Mouse (Mus musculus): ENCODE data around the gene Zc3h4.

DNA sequence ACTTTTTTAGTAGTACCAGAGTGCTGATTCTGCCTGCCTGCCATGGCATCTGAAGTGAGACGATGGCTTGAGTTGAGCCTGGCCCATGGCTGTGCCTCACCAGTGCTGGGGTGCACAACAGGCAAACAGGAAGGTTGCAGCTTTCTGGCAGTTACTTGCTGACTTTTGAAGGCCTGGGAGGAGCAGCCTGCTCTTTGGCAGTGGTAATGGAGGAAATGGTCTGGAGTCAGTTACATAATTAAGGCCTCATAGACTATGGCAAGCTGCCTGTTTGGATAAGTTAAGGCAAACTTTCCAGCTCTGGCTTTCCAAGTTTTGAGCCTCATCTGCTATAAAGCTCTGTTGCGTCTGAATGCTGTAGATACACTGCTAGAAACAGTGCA, 4.4 kb downstream of the Zc3h4 start:
- TF ChIP-seq CTCF (IDR thresholded peaks at IDR 0.05 in 2 of 3, conservative IDR thresholded peaks at IDR 0.05 in 1 of 3; ENCODE audit: control insufficient read depth in 1 of 3, insufficient read depth in 1 of 3, low read depth in 2 of 3, low read length in 3 of 3, poor library complexity in 1 of 3, severe bottlenecking in 1 of 3) (no peak), UBTF (IDR thresholded peaks at IDR 0.05; ENCODE audit: borderline replicate concordance, insufficient read depth, low read depth, low read length) (no peak), USF2 (IDR thresholded peaks at IDR 0.05; ENCODE audit: borderline replicate concordance in 1 of 2, insufficient read depth in 1 of 2, low read depth in 1 of 2, low read length in 2 of 2) (no peak), GABPA (IDR thresholded peaks at IDR 0.05; ENCODE audit: low read depth, low read length) (no peak), HCFC1 (IDR thresholded peaks at IDR 0.05; ENCODE audit: low read depth, low read length) (no peak), NRF1 (IDR thresholded peaks at IDR 0.05; ENCODE audit: insufficient read depth, low read depth, low read length, poor library complexity, severe bottlenecking) (no peak), EP300 (IDR thresholded peaks at IDR 0.05; ENCODE audit: low read depth in 1 of 2, low read length in 2 of 2) (no peak), ZC3H11A (IDR thresholded peaks at IDR 0.05; ENCODE audit: low read depth, low read length) (no peak), ZNF384 (IDR thresholded peaks at IDR 0.05; ENCODE audit: low read depth, low read length) (no peak), SIN3A (IDR thresholded peaks at IDR 0.05; ENCODE audit: low read length) (no peak), CHD1 (IDR thresholded peaks at IDR 0.05; ENCODE audit: low read depth, low read length) (no peak), TBP (IDR thresholded peaks at IDR 0.05; ENCODE audit: low read depth, low read length) (no peak; the same call in 1 of the 2 replicates), BHLHE40 (IDR thresholded peaks at IDR 0.05; ENCODE audit: borderline replicate concordance, low read depth, low read length) (no peak), E2F4 (IDR thresholded peaks at IDR 0.05; ENCODE audit: borderline replicate concordance, low read depth, low read length) (no peak)
